Mouse (Mus musculus) kidney, postnatal 4 days (tissue): Measurements from ENCODE around the gene Slc6a5.
"Not testable (repeated sequence)": the region's sequence is repeated elsewhere in the genome, so short reads cannot be mapped to it uniquely, and the experiment has no call there.

ENCODE experiments used
- DNase-seq, 2 experiments: peaks; one replicate each; pipeline ENCODE4 v3.0.0; 2021; ENCODE audit warnings: mixed read lengths in 2 of 2

Slc6a5 gene

GRCm38 (mm10) chr7:49913728-49914328 lies 3.9 kb downstream of the Slc6a5 start:
- no peak for DNase-seq

DNA sequence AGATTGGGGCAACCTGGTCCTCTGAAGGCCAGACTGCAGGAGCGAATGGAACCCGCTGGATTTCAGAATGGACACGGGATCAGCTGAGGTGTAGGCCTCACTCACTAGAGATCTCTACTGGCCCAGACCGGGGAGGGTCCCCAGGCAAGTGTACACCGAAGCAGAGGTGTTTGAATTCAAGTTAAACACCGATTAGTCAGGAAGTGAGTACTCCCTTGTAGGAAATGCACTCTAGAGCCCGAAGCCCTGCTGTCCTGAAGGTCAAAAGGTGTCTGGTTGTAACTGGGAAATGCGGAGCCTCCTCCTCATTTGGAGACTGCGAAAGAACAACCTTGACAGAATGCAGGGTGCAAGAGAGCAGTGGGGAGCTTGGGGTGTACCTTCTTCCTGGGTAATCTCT lies 5.0 kb downstream of the Slc6a5 start:
- no peak for DNase-seq

DNA sequence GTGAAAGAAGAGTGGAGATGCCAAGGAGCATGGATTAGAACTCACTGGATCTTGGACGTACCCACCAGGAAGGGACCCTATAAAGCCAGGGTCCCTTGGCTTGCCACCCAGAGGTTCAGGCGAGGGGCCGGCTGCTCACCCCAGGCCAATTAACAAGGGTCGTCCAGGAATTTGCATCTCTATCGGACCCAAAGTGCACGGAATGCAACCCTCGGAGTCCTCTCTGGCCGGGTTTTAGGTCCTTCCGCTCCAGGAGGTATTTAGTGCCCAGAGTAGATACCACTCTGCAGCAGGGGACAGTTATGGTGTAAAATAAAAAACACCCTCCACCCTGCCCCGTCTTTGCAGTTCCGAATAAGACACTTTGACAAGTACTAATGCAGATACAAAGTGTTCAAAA lies 5.5 kb downstream of the Slc6a5 start:
- DNase-seq = no peak

- no peak for DNase-seq
These were observed 9.5 kb downstream of the Slc6a5 start for GRCm38 (mm10) chr7:49919494-49919893.

DNA sequence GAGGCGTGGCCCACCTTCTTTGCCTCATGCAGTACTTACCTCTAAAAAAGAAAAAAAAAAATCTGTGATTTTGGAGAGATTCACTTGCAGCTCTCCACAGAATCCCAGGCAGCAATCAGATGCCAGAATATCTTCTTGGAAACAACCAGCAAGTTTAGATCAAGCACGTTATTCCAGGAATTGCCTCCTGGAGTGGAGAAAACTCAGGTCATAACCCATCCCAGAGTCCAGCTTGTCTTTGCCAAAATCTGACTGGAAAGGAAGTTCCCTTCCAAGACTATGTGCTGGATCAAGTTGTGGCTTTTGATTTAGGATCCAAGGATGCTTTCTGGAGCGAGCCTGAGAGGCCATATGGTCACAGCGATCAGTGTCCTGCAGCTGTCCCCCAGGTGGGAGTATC lies 10.8 kb downstream of the Slc6a5 start:
- no peak for DNase-seq

DNA sequence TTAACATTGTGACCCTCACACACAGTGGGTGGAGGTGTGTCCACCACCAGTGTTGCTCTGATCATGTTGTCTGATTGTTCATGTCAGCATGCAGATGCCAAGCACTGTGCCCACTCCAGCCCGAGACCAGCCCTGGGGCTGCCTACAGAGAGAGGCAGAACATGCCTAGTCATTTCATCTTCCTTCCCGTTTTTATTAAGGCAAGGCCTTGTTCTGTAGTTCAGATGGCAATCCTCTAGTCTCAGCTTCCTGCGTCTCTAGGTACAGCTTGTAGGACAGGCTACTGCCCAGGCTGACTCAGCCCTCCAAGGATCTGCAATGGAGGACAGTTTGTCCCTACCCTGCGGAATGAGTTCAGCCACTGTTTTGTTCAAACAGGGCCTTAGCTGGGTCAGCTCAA lies 13.0 kb downstream of the Slc6a5 start:
- no peak for DNase-seq

DNA sequence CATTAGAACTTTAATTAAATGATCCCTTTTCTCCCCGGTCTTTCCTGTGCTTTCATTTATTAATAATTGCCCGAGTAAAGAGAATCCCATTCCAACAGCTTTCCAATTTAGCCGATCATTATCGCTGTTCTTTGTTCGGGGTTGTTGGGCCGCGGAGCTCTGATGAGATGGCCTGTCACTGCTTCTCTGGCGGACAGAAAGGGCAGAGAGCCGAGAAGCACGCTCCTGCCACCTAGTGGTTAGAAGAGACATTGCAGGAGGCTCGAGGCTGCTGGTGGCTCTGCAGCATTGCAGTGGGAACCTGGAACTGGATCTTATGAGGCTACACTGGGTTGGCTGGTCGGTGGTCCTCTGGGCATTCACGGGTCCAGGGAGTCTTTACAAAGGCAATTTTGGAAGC lies 13.4 kb downstream of the Slc6a5 start:
- peak; percentile 81 to 85 for DNase-seq

DNA sequence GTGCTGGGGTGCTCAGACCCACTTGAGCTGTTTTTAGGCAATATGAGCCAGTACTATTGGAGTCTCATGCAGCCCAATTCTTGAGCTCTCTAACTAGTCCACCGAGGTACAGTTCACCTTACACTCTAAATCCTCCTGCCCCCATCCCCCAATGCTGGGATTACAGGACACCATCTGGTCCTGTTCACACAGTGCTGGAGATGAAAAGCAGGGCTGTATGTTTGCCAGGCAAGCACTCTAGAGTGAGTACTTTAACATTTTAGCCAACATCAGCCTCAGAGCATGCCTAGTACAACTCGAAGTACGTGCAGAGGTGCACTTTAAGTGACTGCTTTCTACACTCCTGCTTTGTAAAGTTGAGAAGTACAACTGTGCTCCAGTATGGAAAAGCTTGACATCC lies 18.6 kb downstream of the Slc6a5 start:
- no peak for DNase-seq

DNA sequence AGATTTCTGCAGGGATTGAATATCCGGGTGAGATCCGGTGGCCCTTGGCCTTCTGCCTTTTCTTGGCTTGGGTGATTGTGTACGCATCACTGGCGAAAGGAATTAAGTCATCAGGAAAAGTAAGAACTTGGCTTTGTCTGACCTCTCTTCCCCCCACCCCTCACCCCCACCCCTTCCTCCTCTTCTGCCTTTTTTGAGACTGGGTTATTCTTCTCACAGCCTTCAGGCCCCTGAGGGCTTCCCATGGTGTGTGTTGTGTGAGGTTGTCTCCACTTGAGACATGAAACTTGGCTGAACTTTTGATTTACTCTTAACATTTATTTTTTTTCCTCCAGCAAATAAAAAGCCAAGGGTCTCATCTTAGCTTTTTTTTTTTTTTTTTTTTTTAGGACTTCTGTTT lies 20.1 kb downstream of the Slc6a5 start:
- DNase-seq = no peak

DNA sequence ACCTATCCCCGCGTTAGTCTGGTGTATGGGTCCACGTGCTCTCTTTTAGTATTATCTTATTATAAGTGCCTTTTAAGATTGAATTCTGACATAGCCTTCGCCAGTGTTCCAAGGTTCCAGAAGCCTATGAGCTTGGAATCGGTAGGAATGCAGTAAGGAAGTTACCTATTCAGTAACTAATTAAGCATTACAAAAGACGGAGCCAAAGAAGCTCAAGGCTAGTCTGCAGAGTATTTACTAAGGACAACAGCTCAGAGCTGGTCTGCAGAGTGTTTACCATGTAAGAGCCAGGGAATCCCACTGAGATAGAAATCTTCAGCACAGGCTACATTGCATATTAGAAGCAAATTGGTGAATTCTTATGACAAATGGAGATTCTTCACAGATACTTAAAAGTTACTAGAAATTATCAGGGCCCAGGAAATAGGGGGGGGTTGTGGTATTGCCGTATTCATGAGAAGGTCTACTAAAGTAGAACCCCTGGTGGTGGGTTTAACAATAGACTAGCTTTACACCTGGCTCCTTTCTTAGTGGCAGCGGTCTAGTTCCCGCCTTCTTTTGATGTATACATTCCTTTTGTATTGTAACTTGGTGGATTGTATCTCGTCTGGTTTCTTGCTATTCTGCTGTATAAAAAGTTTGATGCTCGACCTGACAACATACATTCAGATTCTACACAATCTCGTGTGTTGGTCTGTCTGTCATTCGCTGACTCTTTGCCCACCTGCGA lies 23.6 kb downstream of the Slc6a5 start:
- not testable (repeated sequence) for DNase-seq

- no peak for DNase-seq
These were observed 26.9 kb downstream of the Slc6a5 start for GRCm38 (mm10) chr7:49936821-49937220.

DNA sequence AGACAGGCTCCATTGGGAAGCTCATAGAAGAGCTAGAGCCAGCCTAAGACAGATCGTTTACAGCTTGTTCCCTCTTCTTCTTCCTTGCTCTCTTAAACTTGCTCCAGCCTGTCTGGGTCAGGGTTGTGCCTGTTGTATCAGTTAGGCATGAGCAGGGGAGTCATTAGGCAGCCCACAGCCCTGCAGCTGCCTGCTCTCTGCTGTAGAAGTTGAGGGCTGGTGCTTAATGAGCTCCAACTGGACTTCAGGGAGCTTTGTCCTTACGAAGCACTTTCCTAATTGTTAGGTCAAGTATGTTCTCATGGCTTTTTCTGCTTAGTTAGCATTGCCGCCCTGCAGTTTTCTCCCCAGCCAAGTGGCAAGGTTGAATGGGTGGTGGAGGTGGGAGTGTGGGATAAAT lies 32.1 kb downstream of the Slc6a5 start:
- DNase-seq = peak in 1 of 2 experiments; percentile 12

DNA sequence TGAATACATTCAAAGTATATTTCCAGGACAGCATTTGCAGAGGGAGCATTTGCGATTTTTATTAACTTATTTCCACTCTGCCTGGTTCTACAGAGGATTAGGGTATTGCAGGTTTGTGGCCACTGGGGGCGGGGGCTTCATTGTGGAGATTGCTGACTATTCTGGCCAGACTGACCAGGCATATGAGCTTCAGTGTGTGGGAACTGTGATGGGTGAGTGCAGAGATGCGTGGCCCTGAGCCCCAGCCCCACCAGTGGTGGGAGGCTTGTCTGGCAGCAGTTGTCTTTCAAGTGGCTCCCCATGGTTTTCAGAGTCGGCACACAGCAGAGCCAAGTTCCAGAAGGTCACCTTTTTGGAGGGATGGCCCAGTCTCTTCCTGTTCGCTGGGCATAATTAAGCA lies 32.5 kb downstream of the Slc6a5 start:
- DNase-seq = no peak

DNA sequence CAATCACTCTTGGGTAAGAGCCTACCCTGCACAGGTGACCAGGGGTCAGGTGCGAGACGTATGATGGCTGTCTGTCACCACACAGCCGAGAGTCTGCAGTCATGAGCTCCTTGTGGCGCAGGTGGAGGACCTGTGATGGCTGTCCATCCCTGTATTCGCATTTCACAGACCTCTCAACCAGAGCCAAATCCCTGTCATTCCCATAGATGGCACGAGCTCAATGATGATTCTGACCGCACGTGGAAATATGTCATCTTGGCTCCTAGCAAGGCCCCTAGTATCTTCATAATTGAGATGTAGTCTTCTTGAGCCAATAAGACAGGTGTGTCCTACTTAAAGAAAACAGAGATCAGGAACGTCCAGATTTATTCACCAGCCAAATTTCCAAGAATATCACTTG lies 36.7 kb downstream of the Slc6a5 start:
- DNase-seq = no peak

DNA sequence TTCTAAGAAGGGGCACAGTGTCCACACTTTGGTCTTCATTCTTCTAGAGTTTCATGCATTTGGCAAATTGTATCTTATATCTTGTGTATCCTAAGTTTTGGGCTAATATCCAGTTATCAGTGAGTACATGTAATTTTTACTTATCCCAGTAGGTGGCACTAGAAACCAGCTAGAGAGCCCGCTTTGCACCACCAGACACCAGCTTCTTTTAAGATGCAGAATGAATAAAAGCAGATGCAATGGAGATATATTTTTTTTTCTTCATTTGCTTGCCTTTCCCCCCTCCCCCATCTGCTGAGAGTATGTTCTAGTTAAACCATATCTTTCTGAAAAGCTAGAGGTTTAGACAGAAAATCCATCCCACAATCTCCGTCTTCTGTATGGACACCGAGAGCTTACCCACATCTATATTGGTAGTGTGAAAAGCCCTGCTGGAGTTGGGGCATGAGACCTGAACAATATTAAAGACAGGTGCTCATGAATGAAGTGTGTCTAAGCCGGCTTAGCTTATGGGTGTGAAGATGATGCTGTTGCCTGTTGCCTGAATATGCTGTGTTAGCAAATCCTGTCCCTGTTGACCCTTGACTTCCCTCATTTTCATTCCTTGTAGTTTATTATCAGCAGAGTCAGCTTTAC lies 43.7 kb downstream of the Slc6a5 start:
- DNase-seq = peak in 1 of 2 experiments; percentile 8

DNA sequence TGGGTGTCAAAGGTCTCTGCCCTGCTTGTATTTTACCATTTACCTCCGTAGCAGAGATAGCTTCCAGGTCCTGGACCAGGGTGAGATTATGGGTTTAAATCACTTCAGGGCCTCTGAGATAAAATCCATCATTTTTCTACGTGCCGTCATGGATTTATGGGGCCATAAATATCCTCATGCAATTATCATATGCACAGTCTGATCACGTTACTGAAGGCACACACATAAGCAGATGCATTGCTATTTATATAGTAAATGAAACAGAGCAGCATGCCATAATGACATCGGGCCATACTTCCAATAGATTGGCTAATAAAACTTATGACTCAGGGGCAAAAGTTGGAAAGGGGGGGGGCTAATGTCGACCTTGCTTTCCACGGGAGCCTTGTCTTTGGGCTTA lies 44.9 kb downstream of the Slc6a5 start:
- no peak for DNase-seq

- DNase-seq = peak; percentile 19 to 33
These were observed 47.2 kb downstream of the Slc6a5 start for GRCm38 (mm10) chr7:49957142-49957541.

GRCm38 (mm10) chr7:49963764-49964163 lies 53.8 kb downstream of the Slc6a5 start:
- DNase-seq = no peak

DNA sequence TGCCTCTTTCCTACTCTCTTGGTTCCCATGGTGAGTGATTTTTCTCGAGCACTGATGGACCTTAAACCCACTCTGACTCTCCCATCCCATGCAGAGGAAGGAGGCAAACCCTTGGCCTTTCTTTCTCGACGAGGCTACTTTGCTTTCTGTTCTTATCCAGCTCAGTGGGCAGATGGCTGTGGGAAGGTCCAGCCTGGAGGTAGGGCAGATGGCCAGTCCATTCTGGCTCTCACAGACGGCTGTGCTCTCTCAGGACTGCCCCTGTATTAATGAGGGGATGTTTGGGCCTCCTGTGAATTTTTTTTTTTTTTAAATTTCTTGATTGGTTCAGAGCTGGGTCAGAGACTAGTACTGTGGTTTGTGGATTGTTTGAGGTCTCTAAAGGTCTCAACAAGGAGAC lies 59.6 kb downstream of the Slc6a5 start:
- DNase-seq = no peak

DNA sequence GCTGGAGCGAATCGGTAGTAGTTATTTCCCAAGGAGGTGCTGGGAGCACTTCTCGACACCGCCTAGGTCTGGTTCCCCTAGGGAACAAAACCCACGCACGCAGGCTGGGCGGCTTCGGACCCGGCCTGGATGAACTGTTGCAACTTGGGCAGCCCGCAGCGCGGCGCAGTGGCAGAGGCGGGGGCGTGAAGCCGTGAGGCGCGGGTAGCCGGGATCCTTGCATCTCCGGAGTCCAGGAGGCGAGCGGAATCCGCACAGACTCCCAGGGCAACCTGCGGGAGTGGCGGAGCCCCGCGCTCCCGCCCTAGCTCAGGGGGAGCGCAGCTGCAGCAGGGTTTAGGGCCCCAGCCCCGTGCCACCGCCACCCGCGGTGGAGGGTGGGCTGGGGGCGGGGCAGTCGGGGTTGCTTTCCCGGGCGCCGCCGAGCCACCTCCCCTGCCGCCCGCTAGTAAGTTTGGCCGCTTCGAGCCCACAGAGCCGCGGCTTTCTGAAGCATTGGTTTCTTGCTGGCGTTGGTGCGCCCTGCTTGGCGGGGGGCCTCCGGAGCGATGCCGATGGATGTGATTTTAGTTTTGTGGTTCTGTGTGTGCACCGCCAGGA lies 65.0 kb downstream of the Slc6a5 start, which contains the start of gene Nell1:
Nell1 (plus strand) TSS at position 24 of the 600 bp plus-strand sequence.
- peak; percentile 34 to 47 for DNase-seq

DNA sequence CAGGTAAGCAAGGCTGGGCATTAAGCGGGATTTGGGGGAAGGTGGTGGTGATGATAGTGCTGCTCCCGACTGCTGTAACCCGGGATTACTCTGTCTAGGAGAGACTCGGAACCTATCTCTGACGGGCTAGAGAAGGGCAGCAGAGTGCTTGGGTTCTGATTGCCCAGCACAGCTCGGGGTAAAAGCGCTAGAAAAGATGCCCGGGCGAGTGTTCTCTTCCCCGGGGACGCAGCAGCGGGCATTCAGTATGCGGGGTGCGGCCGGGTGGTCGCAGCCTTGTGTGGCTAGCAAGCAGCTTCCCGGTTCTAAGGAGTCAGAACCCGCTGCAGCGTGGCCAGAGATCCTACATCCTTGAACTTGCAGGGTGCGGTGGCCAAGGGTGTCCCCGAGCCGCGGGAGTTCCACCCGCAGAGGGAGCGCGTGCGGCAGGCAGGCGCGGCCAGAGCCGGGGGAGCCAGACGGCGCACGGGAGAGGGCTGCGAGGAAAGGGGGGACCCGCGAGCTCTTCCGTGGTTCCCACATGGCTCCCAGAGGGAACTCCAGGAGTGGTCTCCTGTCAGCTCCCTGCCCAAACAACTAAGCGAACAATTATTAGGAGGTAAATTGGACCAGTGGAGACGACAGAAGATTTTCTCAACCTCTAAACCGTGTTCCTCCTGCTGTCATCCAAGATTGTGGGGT lies 65.6 kb downstream of the Slc6a5 start:
- peak; percentile 50 to 57 for DNase-seq

DNA sequence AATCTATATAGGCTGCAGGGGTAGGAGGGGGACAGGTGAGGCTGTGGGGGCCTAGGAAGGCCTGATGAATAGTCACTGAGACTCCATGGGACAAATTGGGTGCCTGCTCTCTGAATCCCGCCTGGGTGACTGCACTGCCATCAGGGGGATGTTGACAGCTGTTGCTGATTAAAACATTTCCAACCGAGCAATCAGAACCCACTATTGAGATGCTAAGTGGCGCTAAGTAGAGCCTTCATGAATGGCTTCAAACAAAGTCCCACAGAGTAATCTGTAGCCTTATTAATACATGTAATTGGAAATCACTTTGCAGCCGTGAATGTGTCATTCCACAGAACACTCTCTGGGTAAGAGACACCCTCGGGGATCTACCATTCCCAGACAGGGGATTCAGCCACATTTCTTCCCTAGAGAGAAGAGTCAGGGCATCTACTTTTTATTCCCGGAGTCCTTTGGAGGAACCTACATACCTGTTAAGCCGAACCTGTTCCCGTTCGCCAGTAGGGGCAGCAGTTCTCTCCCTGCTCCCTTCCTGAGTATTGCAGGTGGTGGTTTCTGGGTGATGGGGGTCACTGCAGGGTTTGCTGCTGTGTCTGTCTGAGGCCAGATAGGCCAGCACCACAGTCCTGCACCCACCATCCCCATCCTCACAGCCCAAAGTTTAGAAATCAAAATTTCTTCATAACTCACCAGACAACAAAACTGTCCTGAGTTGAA lies 71.7 kb downstream of the Slc6a5 start:
- peak; percentile 12 to 22 for DNase-seq
